Mouse (Mus musculus) left cerebral cortex, adult 9 months (tissue): ENCODE data around the gene Gtf2i.
"Not testable (repeated sequence)": the region's sequence is repeated elsewhere in the genome, so short reads cannot be mapped to it uniquely, and the experiment has no call there.

Source experiments
- DNase-seq, 2 experiments: peaks; one replicate each; pipeline ENCODE4 v3.0.0; 2022; ENCODE audit warnings: low spot score in 2 of 2

Gene Gtf2i

DNA sequence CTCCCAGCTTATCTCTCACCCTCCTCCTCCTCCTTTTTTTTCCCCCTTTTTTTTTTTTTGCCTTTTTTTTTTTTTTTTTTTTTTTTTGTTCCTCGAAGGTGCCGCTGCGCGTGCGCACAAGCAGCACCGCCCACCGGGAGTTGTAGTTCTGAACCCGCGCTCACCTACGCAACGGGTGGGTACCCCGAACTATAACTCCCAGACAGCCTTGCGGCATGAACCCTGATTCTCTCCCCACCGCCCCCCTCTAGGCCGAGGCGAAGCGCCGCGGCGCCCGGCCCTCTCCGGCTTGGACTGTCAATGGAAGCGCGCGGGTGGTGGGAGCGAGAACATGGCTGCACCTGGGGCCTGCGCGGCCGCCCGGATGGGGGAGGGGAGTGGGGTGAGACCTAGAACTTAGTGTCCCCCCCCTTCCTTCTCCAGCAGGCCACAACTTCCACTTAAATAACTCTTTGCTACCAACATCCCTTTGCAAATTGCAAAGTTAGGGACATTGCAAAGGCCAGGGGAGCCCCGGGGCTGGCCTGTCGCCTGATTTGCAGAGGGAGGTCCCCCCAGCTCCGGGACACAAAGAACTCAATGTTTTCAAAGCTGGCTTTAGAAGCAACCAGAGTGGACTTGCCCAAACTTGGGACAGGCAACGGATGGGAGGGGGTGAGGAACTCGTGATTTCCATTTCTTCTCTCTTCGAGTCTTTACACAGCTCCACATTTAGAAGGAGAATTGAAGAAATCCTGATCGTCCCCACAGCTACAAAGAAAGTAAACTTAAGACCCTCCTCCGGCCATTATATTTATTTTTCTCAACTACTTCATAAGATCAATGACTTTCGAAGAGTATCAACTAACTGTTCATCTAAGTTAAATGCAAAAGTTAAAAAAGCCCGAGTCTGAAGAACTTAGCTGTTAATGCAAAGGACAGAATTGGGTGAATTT is at the start of gene Gtf2i:
Gtf2i (minus strand) TSS at position 73 of the 935 bp plus-strand sequence.
- DNase-seq, result peak; percentile 93 to 96

GRCm38 (mm10) chr5:134359101-134359500 is 44.5 kb upstream of the Gtf2i start:
- no peak for DNase-seq

- not testable (repeated sequence) for DNase-seq
Observed at GRCm38 (mm10) chr5:134355372-134355771, 40.8 kb upstream of the Gtf2i start.

GRCm38 (mm10) chr5:134353117-134353516 is 38.6 kb upstream of the Gtf2i start:
- DNase-seq, result peak in 1 of 2 experiments; percentile 36

- DNase-seq, result no peak
Observed at GRCm38 (mm10) chr5:134352527-134353001, 38.0 kb upstream of the Gtf2i start.

- peak in 1 of 2 experiments; percentile 52 for DNase-seq
Observed at GRCm38 (mm10) chr5:134350660-134351059, 36.1 kb upstream of the Gtf2i start.

DNA sequence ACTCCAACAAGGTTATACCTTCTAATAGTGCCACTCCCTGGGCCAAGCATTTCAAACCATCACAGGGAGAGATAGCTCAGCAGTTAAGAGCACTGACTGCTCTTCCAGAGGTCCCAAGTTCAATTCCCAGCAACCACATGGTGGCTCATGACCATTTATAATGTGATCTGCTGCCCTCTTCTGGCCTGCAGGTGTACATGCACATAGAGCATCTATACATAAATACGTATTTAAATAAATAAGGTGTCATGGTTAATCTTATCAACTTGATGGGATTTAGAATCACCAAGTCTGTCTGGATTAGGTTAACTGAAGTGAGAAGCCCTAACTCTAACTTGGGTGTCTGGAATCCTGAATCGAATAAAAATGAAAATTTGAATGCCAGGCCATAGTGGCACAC is 32.5 kb upstream of the Gtf2i start:
- no peak for DNase-seq

GRCm38 (mm10) chr5:134345449-134345848 is 30.9 kb upstream of the Gtf2i start:
- no peak for DNase-seq

- no peak for DNase-seq
Observed at GRCm38 (mm10) chr5:134344076-134344475, 29.5 kb upstream of the Gtf2i start.

DNA sequence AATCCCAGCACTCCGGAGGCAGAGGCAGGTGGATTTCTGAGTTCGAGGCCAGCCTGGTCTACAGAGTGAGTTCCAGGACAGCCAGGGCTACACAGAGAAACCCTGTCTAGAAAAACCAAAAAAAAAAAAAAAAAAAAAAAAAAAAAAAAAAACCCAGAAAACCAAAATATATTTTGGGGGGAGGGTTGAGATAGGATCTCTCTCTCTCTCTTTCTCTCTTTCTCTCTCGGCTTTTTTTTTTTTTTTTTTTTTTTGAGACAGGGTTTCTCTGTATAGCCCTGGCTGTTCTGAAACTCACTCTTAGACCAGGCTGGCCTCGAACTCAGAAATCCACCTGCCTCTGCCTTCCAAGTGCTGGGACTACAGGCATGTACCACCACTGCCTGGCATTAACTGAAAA is 29.0 kb upstream of the Gtf2i start:
- not testable (repeated sequence) for DNase-seq

DNA sequence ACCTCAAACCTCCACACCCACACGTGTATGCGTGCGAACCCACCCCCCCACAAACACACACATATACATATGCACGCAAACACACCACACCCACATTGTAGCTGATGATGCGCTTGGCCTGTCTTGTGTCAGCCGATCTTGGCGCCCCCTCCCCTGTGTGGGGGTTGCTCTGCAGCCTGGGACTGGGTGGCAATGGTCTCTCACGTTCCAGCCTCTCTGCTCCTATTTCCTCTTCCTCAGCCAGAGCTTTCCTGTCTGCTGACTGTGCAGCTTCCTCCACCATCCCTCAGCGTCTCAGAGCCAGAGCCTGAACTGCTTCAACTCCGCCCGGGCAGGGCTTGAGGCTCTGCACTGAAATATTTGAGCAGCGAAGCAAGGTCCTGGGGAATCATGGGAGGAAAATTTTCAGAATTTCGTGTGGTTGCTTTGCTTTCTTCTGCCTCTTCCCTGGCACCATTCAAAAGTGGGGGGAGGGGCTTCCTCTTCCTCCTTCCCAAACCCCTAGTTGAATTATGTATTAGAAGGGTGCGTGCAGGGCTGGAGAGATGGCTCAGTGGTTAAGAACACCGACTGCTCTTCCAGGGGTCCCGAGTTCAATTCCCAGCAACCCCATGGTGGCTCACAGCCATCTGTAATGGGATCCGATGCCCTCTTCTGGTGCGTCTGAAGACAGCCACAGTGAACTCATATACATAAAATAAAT is 28.1 kb upstream of the Gtf2i start:
- DNase-seq, result no peak

DNA sequence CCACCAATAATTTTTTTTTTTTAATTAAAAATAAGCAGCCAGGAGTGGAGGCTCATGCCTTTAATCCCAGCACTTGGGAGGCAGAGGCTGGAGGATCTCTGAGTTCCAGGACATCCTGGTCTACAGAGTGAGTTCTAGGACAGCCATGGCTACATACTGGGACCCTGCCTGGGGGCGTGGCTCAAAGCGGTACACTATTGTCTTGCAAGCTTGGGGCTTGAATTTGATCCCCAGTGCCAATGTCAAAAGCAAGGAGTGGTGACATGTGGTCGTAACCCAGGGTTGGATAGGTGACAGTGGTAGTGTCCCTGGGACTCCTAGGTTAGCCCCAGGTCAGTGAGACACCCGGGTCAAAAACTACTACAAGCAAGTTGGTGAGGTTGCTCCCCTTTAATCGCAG is 27.2 kb upstream of the Gtf2i start:
- no peak for DNase-seq

- no peak for DNase-seq
Observed at GRCm38 (mm10) chr5:134341321-134341720, 26.8 kb upstream of the Gtf2i start.

- no peak for DNase-seq
Observed at GRCm38 (mm10) chr5:134340101-134340522, 25.6 kb upstream of the Gtf2i start.

- DNase-seq, result not testable (repeated sequence)
Observed at GRCm38 (mm10) chr5:134337012-134337411, 22.5 kb upstream of the Gtf2i start.

DNA sequence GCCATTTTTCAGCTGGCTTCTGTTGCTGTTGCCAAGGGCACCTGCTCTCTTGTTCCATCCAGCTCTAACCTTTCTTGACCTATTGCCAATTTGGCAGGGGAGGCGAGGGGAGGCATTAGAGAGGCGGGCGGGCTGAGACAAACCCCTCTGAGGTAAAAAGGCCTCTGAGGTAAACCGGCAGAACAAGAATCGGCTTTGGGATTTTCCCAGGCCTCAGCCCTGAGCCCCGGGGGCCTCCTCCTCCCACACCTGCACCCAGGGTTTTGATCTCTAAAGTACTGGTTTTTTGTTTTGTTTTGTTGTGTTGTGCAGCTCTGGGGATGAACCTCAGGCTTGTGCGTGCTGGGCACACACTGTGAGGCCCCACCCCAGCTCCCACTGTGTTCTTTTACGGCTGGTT is 18.2 kb upstream of the Gtf2i start:
- no peak for DNase-seq

DNA sequence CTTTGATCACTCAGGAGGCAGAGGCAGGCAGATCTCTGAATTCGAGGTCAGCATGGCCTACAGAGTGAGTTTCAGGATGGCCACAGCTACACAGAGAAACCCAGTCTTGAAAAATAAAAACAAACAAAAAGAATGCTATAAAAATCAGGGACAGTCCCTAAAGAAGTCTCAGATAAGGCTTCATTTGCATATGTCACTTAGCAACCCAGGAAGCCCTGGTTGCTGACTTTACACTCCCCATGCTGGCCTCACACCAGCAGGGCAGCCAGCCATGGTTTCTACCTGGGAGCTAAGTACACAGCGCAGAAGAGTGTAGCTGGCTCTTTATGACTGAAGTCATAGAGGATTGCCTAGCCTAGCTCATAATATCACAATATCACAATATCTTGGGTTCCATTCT is 15.5 kb upstream of the Gtf2i start:
- no peak for DNase-seq

DNA sequence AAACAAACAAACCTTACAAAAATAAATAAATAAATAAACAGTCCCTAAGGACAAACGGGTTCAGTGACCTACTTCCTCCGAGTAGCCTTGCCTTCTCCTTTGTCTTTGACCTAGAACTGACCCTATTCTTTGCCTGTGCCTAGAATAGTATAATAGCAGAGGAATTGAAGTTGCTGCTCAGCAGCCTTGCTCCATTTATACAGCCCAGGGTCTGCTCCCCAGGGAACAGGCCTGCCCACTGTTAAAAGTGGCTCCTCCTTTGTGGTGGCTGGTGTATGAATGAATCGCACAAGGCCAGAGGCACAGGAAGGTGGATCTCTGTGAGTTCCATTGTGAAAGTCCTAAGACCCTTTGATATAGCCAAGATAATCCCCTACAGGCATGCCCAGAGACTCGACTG is 14.8 kb upstream of the Gtf2i start:
- DNase-seq, result no peak

DNA sequence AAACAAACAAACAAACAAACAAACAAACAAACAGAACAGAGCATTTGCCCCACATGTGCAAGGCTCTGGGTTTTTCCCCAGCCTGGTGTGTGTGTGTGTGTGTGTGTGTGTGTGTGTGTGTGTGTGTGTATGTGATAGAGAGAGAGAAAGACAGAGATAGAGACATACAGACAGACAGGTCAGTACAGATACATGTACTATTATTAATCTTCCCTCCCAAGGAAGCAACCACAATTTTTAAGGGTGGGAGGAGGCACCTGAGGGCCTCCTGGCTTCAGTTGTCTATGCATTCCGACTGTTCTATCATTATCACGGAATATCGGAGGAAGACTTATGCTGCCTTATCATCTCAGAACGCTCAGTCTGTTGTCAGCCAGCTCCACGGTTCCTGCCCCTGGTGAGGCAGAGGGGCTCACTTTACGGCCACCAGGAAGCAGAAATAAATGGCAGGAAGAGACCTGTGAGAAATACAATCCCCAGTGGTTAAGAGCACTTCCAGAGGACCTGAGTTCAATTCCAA is 14.0 kb upstream of the Gtf2i start:
- DNase-seq, result no peak

GRCm38 (mm10) chr5:134325856-134326566 is 11.5 kb upstream of the Gtf2i start:
- no peak for DNase-seq

GRCm38 (mm10) chr5:134323869-134324268 is 9.3 kb upstream of the Gtf2i start:
- DNase-seq, result no peak

DNA sequence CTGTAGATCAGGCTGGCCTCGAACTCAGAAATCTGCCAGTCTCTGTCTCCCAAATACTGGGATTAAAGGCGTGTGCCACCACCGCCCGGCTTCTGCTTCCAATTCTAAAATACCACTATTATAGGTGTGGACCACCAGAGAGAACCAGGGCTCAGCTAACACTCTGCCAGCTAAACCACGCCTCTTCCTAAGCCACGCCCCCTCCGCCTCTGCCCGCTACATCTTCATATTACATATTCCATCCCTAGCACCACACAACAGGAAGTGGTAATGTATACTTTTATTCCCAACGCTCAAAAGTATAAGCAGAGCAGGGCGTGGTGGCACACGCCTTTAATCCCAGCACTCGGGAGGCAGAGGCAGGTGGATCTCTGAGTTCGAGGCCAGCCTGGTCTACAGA is 8.8 kb upstream of the Gtf2i start:
- no peak for DNase-seq
